Mouse (Mus musculus) forebrain, postnatal 0 days (tissue): ENCODE data around the gene Kif19a. TPM values are rescaled to one million over a fixed set of nuclear protein-coding genes. Genes with fewer than 3 reads are reported as not detected.

Experiments
- ATAC-seq: fragments of 200-750 bp; cut with Nextera tagmentation; 2 replicates; pipeline ENCODE4 v1.8.0; 2017; ENCODE audit warnings: mild to moderate bottlenecking, moderate library complexity
- DNase-seq: peaks from one replicate; pipeline ENCODE4 v3.0.0-alpha.2; 2015
- H3K27ac ChIP-seq: fragments of 300-500 bp; sonication (generic); 2 replicates; pipeline ENCODE4 v1.5.1; 2014; ENCODE audit warnings: low read depth, mild to moderate bottlenecking, antibody characterized with exemption, low read length, moderate library complexity, mixed read lengths
- H3K27me3 ChIP-seq: fragments of 300-500 bp; sonication (generic); 2 replicates; pipeline ENCODE4 v1.6.1; 2014; ENCODE audit warnings: mild to moderate bottlenecking, low read length, mixed read lengths; ENCODE audit not compliant: insufficient read depth
- H3K36me3 ChIP-seq: fragments of 300-500 bp; sonication (generic); 2 replicates; pipeline ENCODE4 v1.6.1; 2014; ENCODE audit warnings: mild to moderate bottlenecking, moderate library complexity; ENCODE audit not compliant: insufficient read depth
- H3K4me1 ChIP-seq: fragments of 300-500 bp; sonication (generic); 2 replicates; pipeline ENCODE4 v1.6.1; 2014; ENCODE audit warnings: antibody characterized with exemption; ENCODE audit not compliant: insufficient read depth
- H3K4me2 ChIP-seq: fragments of 300-500 bp; sonication (generic); 2 replicates; pipeline ENCODE4 v1.6.1; 2014; ENCODE audit warnings: low read depth, mild to moderate bottlenecking, moderate library complexity
- H3K4me3 ChIP-seq: fragments of 300-500 bp; sonication (generic); 2 replicates; pipeline ENCODE4 v1.5.1; 2014; ENCODE audit warnings: low read depth, low read length, mixed read lengths
- H3K9ac ChIP-seq: fragments of 300-500 bp; sonication (generic); 2 replicates; pipeline ENCODE4 v1.6.1; 2014; ENCODE audit warnings: mild to moderate bottlenecking
- H3K9me3 ChIP-seq: fragments of 300-500 bp; sonication (generic); 2 replicates; pipeline ENCODE4 v1.6.1; 2016; ENCODE audit warnings: low read length
- CTCF ChIP-seq: sonication (generic); IDR thresholded peaks from 2 replicates; pipeline ENCODE4 v1.5.1; 2016; ENCODE audit warnings: antibody characterized with exemption, control low read depth, low read depth
- WGBS: fragments of 180-500 bp; shearing (Covaris S2); extraction: QIAGEN DNeasy Blood & Tissue Kit; methylation state at CpG from one replicate; pipeline ENCODE4 v1.1.7; 2014; 5-methylcytosine and 5-hydroxymethylcytosine counted together
- polyA plus RNA-seq: library from polyadenylated mRNA; unstranded; fragments of >200 nt; fragmentation: Nextera tagmentation; extraction: Ambion mirVana; gene quantifications from 2 replicates; pipeline ENCODE4 v1.2.1, GENCODE M21; 2015
- total RNA-seq: library from RNA; depleted of rRNA; stranded (reverse); fragments of >200 nt; gene quantifications from 2 replicates; pipeline ENCODE4 v1.2.3, GENCODE M21; 2014

The Kif19a gene
- total and polyA plus RNA-seq, 2 experiments from 2014 or later, result 0.57 to 3.2 TPM

- no peak overlapping the region for H3K27ac ChIP-seq
- DNase-seq, result no peak
- 29% methylated on average over 8 of the region's 8 CpGs for WGBS
Observed at GRCm38 (mm10) chr11:114803990-114804389, 38.8 kb downstream of the Kif19a start.

GRCm38 (mm10) chr11:114807025-114807424, 41.8 kb downstream of the Kif19a start:
- no peak for TF ChIP-seq CTCF
- Histone ChIP-seq H3K4me2 (no peak overlapping the region), H3K9me3 (no peaks in the 10 kb centered on the region), H3K36me3 (no peaks in the 10 kb centered on the region), H3K27ac (no peak overlapping the region), H3K4me1 (no peaks in the 10 kb centered on the region), H3K4me3 (no peak overlapping the region), H3K9ac (no peak overlapping the region), H3K27me3 (no peaks in the 10 kb centered on the region)
- no peak for ATAC-seq
- 35% methylated on average over 2 of the region's 2 CpGs for WGBS
- DNase-seq, result no peak

More at GRCm38 (mm10) chr11:114803990-114804389, 38.8 kb downstream of the Kif19a start:
- Histone ChIP-seq H3K9me3 (no peaks in the 10 kb centered on the region), H3K9ac (no peak overlapping the region), H3K4me3 (no peak overlapping the region), H3K4me1 (no peaks in the 10 kb centered on the region), H3K36me3 (no peaks in the 10 kb centered on the region), H3K4me2 (no peak overlapping the region), H3K27me3 (no peaks in the 10 kb centered on the region)
- no peak for ATAC-seq
- no peak for TF ChIP-seq CTCF

GRCm38 (mm10) chr11:114807686-114808427, 42.7 kb downstream of the Kif19a start:
- no peak for TF ChIP-seq CTCF
- no peak for DNase-seq
- Histone ChIP-seq H3K4me2 (no peak overlapping the region), H3K27me3 (no peaks in the 10 kb centered on the region), H3K9me3 (no peaks in the 10 kb centered on the region), H3K36me3 (no peaks in the 10 kb centered on the region), H3K4me3 (no peak overlapping the region), H3K4me1 (no peaks in the 10 kb centered on the region), H3K9ac (no peak overlapping the region), H3K27ac (no peak overlapping the region)
- ATAC-seq, result no peak
- WGBS, result 27% methylated on average over 14 of the region's 14 CpGs

- Histone ChIP-seq H3K27me3 (no peaks in the 10 kb centered on the region), H3K4me1 (no peaks in the 10 kb centered on the region), H3K27ac (no peak overlapping the region), H3K36me3 (no peaks in the 10 kb centered on the region), H3K9me3 (no peaks in the 10 kb centered on the region), H3K9ac (no peak overlapping the region), H3K4me2 (no peak overlapping the region), H3K4me3 (no peak overlapping the region)
- peak; percentile 26; the same call in 1 of the 2 replicates for TF ChIP-seq CTCF
- 87% methylated on average over 1 of the region's 1 CpGs for WGBS
- ATAC-seq, result no peak
- DNase-seq, result no peak
Observed at GRCm38 (mm10) chr11:114809371-114809770, 44.2 kb downstream of the Kif19a start.

GRCm38 (mm10) chr11:114810344-114810743, 45.2 kb downstream of the Kif19a start:
- WGBS, result 25% methylated on average over 4 of the region's 4 CpGs

GRCm38 (mm10) chr11:114812731-114813240, 47.6 kb downstream of the Kif19a start:
- Histone ChIP-seq H3K4me1 (no peaks in the 10 kb centered on the region), H3K9ac (no peak overlapping the region), H3K27me3 (no peaks in the 10 kb centered on the region), H3K36me3 (no peaks in the 10 kb centered on the region), H3K27ac (no peak overlapping the region), H3K9me3 (no peaks in the 10 kb centered on the region), H3K4me3 (no peak overlapping the region), H3K4me2 (no peak overlapping the region)
- peak; percentile 89 for TF ChIP-seq CTCF
- WGBS, result 12% methylated on average over 6 of the region's 6 CpGs
- peak; percentile 81 for DNase-seq
- 0 out of 2 replicates have a peak, but pooled peaks have one; percentile 53 for ATAC-seq

More at GRCm38 (mm10) chr11:114810344-114810743, 45.2 kb downstream of the Kif19a start:
- H3K27me3 ChIP-seq, result no peaks in the 10 kb centered on the region
- no peak for ATAC-seq
- no peaks in the 10 kb centered on the region for H3K4me1 ChIP-seq
- H3K9me3 ChIP-seq, result no peaks in the 10 kb centered on the region
- no peak for DNase-seq
- H3K4me2 ChIP-seq, result no peak overlapping the region
- no peak for TF ChIP-seq CTCF
- no peak overlapping the region for H3K27ac ChIP-seq
- no peak overlapping the region for H3K9ac ChIP-seq
- no peaks in the 10 kb centered on the region for H3K36me3 ChIP-seq
- H3K4me3 ChIP-seq, result no peak overlapping the region

GRCm38 (mm10) chr11:114814873-114815592, 49.8 kb downstream of the Kif19a start:
- Histone ChIP-seq H3K4me3 (no peak overlapping the region), H3K27me3 (no peaks in the 10 kb centered on the region), H3K4me2 (no peak overlapping the region), H3K36me3 (no peaks in the 10 kb centered on the region), H3K9ac (no peak overlapping the region), H3K27ac (no peak overlapping the region), H3K4me1 (no peaks in the 10 kb centered on the region), H3K9me3 (no peaks in the 10 kb centered on the region)
- DNase-seq, result no peak
- 79% methylated on average over 11 of the region's 11 CpGs for WGBS
- no peak for TF ChIP-seq CTCF
- ATAC-seq, result no peak
